20 mouse cellular contexts compared by ENCODE assay signal in genomic region chr9:122732126-122732810, GRCm38 (mm10). TPM values are rescaled to one million over a fixed set of nuclear protein-coding genes. Genes with fewer than 3 reads are reported as not detected.
DNase-seq lines count a peak whose midpoint lies in the region; ATAC-seq and TF ChIP-seq lines count a peak whose summit lies in the region.
"Had no signal": no experiment of that assay in that cellular context is flagged by ENCODE, and none has a peak within 500 bp of the region (broad histone marks: within the 10 kb centered on the region; RNA-seq: fewer than 3 reads in every experiment).

No protein-coding gene starts in this region.

- H3K4me2 ChIP-seq in liver, embryonic 11.5 days, result peak overlapping the region; percentile 54
- peak overlapping the region; percentile 35 for H3K4me2 ChIP-seq in intestine, embryonic 16.5 days (ENCODE audit: low read depth, low read length)
- H3K4me2 ChIP-seq in liver, postnatal 0 days (ENCODE audit: low read depth, low read length), result peak overlapping the region; percentile 35; the same call in 1 of the 2 replicates
- H3K4me2 ChIP-seq: limb, embryonic 15.5 days had no signal

- no peaks in the 10 kb centered on the region for H3K9me3 ChIP-seq in heart, embryonic 10.5 days
- H3K9me3 ChIP-seq in liver, embryonic 11.5 days (ENCODE audit: control insufficient read depth, low read length), result no peaks in the 10 kb centered on the region
- no peaks in the 10 kb centered on the region for H3K9me3 ChIP-seq in intestine, embryonic 16.5 days (ENCODE audit: control insufficient read depth, low read length)
- no peaks in the 10 kb centered on the region for H3K9me3 ChIP-seq in liver, postnatal 0 days (ENCODE audit: low read length)
- H3K9me3 ChIP-seq: embryonic facial prominence, embryonic 13.5 days; heart, embryonic 12.5 days; hindbrain, embryonic 12.5 days; limb, embryonic 15.5 days had no signal

- H3K4me3 ChIP-seq in heart, embryonic 10.5 days, result 0 out of 2 replicates have a peak overlapping the region, but pooled peaks have one; percentile 43
- H3K4me3 ChIP-seq in liver, embryonic 11.5 days (ENCODE audit: low read depth, low read length), result no peak overlapping the region
- no peak overlapping the region; the same call in 1 of the 2 replicates for H3K4me3 ChIP-seq in intestine, embryonic 16.5 days (ENCODE audit: low read length)
- H3K4me3 ChIP-seq in liver, postnatal 0 days (ENCODE audit: low read depth, low read length), result no peak overlapping the region

- H3K36me3 ChIP-seq in heart, embryonic 10.5 days, result no peaks in the 10 kb centered on the region
- no peaks in the 10 kb centered on the region for H3K36me3 ChIP-seq in liver, embryonic 11.5 days (ENCODE audit: control insufficient read depth, insufficient read depth, low read length)
- H3K36me3 ChIP-seq in intestine, embryonic 16.5 days (ENCODE audit: control insufficient read depth, insufficient read depth, low read length), result no peaks in the 10 kb centered on the region
- no peaks in the 10 kb centered on the region for H3K36me3 ChIP-seq in liver, postnatal 0 days (replicated peaks; ENCODE audit: insufficient read depth, low read length)
- H3K36me3 ChIP-seq: embryonic facial prominence, embryonic 13.5 days; heart, embryonic 12.5 days; hindbrain, embryonic 12.5 days; limb, embryonic 15.5 days had no signal

- H3K27ac ChIP-seq in heart, embryonic 10.5 days, result no peak overlapping the region
- H3K27ac ChIP-seq in liver, embryonic 11.5 days (ENCODE audit: low read depth, low read length), result no peak overlapping the region
- no peak overlapping the region for H3K27ac ChIP-seq in intestine, embryonic 16.5 days (ENCODE audit: low read length)
- no peak overlapping the region for H3K27ac ChIP-seq in liver, postnatal 0 days (ENCODE audit: low read depth)
- H3K27ac ChIP-seq: embryonic facial prominence, embryonic 13.5 days; hindbrain, embryonic 12.5 days; limb, embryonic 15.5 days had no signal

- no peaks in the 10 kb centered on the region for H3K4me1 ChIP-seq in heart, embryonic 10.5 days
- H3K4me1 ChIP-seq in liver, embryonic 11.5 days (replicated peaks; ENCODE audit: control insufficient read depth, insufficient read depth, low read length), result no peaks in the 10 kb centered on the region
- H3K4me1 ChIP-seq in intestine, embryonic 16.5 days (ENCODE audit: control insufficient read depth, insufficient read depth, low read length), result peaks cover 2% of the 10 kb centered on the region; the same call in 1 of the 2 replicates
- H3K4me1 ChIP-seq in liver, postnatal 0 days (ENCODE audit: insufficient read depth), result no peaks in the 10 kb centered on the region
- H3K4me1 ChIP-seq: embryonic facial prominence, embryonic 13.5 days; heart, embryonic 12.5 days; hindbrain, embryonic 12.5 days had no signal

- TF ChIP-seq CTCF in liver, postnatal 0 days (IDR thresholded peaks at IDR 0.05; ENCODE audit: low read depth), result no peak

- H3K9ac ChIP-seq in liver, embryonic 11.5 days (ENCODE audit: low read depth, low read length), result no peak overlapping the region
- no peak overlapping the region for H3K9ac ChIP-seq in intestine, embryonic 16.5 days (ENCODE audit: low read depth, low read length)
- no peak overlapping the region for H3K9ac ChIP-seq in liver, postnatal 0 days (replicated peaks)
- H3K9ac ChIP-seq: embryonic facial prominence, embryonic 13.5 days; heart, embryonic 12.5 days; hindbrain, embryonic 12.5 days; limb, embryonic 15.5 days had no signal

- peaks cover 11% of the 10 kb centered on the region; the same call in 1 of the 2 replicates for H3K27me3 ChIP-seq in heart, embryonic 10.5 days (ENCODE audit: insufficient read depth, poor library complexity, severe bottlenecking)
- peaks cover 10% of the 10 kb centered on the region for H3K27me3 ChIP-seq in liver, embryonic 11.5 days (replicated peaks; ENCODE audit: control insufficient read depth, insufficient read depth, low read length)
- no peaks in the 10 kb centered on the region for H3K27me3 ChIP-seq in intestine, embryonic 16.5 days (replicated peaks; ENCODE audit: control insufficient read depth, insufficient read depth, low read length)
- peaks cover 8% of the 10 kb centered on the region; the same call in 1 of the 2 replicates for H3K27me3 ChIP-seq in liver, postnatal 0 days (ENCODE audit: insufficient read depth, low read length)

- TF ChIP-seq EP300 in liver, postnatal 0 days (IDR thresholded peaks at IDR 0.05; ENCODE audit: low read depth), result no peak

- WGBS in heart, embryonic 10.5 days, result 41% methylated on average over 8 of the region's 8 CpGs
- WGBS in liver, embryonic 11.5 days, result 40% methylated on average over 8 of the region's 8 CpGs
- 46% methylated on average over 8 of the region's 8 CpGs for WGBS in intestine, embryonic 16.5 days
- WGBS in liver, postnatal 0 days (ENCODE audit: insufficient replicate concordance), result 34% methylated on average over 8 of the region's 8 CpGs

- ATAC-seq in liver, embryonic 11.5 days (replicated peaks; ENCODE audit: low FRiP score), result no peak
- ATAC-seq in intestine, embryonic 16.5 days, result no peak
- ATAC-seq in liver, postnatal 0 days, result no peak
- ATAC-seq: inflammation-experienced regulatory T-cells, adult 6 months; Patski had no signal

- DNase-seq in heart, embryonic 10.5 days (ENCODE audit: low spot score), result no peak
- DNase-seq in heart, adult 11 months, result no peak
- DNase-seq in liver, embryonic 11.5 days (ENCODE audit: low spot score), result no peak
- no peak for DNase-seq in liver
- no peak for DNase-seq in liver, postnatal 0 days
- no peak for DNase-seq in spleen, adult 18-20 months
- DNase-seq: gastrocnemius, postnatal 10 days; layer of hippocampus, adult 9-11 months; lung, postnatal 10 days; right cerebral cortex, adult 18-20 months had no signal

RNA-seq across cellular contexts. Expression of gene Topaz1, which starts 14.9 kb away (rescaled TPM):
- polyA plus RNA-seq in heart, embryonic 10.5 days (2016; fragmentation: Nextera tagmentation; extraction: Ambion mirVana), result 0.10 and 0.18 TPM in 2 replicates
- polyA plus RNA-seq in liver, embryonic 11.5 days (2014; fragmentation: Nextera tagmentation; extraction: Ambion mirVana), result 0.12 TPM in 1 of 2 replicates, not detected in the other
- not detected in 2 replicates for polyA plus RNA-seq in intestine, embryonic 16.5 days (2015; fragmentation: Nextera tagmentation; extraction: Ambion mirVana)
- not detected in 2 replicates for polyA plus RNA-seq in liver, postnatal 0 days (2015; fragmentation: Nextera tagmentation; extraction: Ambion mirVana)
- polyA plus RNA-seq: C2C12; heart, embryonic 12.5 days; hindbrain, embryonic 12.5 days; inflammation-experienced regulatory T-cells, adult 6 months; limb, embryonic 15.5 days; midbrain, postnatal 0 days; Patski; small intestine, adult 2 months had no signal
